Mouse (Mus musculus) Muller cell, postnatal 12 days (primary cell): Measurements from ENCODE around the gene Pi16.

Experiments
- DNase-seq: peaks from one replicate; pipeline ENCODE4 v3.0.0-alpha.2; 2015; ENCODE audit errors: inconsistent ontology term

Pi16 gene

DNA sequence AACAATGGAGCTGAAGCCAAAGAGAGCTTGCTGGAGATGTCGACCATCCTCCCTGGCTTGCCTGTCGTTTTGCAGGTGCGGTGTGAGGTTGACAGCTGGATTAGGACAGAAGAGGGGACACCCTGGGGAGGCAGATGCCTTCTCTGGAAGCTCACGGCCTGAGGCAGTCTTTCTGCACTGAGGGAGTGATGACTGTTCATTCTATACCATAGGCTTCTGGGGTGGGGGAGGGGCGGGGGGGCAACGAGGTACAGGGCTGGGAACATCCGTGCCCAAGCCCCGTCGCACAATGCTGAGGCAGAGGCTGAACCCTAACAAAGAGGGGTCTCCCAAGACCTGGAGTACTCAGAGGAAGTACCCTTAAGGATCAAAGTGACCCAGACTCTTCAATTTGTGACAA lies 39.4 kb downstream of the Pi16 start:
- peak; percentile 12 for DNase-seq

DNA sequence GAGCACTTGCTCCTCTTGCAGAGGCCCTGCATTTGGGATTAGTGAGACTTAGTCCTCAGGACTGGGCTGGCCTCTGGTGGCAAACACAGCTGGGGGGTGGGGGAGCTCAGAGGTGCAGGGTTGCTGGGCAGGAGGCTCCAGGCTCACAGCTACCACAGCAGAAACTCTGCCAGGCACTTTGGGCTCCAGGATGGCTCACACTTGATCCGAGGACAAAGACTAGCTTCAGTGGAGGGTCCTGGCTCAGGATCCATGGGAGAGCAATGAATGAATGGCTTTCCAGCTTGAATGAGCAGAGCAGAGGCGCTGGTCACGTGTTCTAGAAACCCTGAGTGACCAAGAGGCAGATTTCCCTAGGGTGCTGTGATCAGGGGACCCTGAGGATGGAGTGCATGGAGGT lies 41.4 kb downstream of the Pi16 start:
- DNase-seq: no peak

DNA sequence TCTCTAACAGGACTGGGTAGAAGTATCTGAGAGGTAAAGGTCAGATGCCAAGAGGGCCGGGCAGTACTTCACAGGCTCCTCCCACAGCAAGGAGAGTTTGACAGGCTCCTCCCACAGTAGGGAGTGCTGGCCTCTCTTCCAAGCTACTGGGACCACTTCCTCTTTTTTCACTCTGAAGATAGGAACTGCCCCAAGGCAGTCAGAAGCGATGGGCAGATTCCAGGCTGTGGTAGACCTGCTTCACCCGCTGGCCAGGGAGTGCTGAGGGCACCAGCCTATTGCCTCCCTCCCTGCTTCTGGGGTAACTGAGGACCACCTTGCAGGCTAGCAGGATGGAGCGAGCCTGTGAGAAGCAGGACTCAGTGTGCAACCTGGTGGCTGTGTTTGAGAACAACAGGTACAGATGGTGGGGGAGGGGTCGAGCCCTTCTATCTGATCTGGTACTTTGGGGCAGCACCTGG lies 43.3 kb downstream of the Pi16 start, which contains the start of gene Fgd2:
Gene Fgd2 (plus strand): TSS at position 154 of the 461 bp plus-strand sequence.
- no peak for DNase-seq

DNA sequence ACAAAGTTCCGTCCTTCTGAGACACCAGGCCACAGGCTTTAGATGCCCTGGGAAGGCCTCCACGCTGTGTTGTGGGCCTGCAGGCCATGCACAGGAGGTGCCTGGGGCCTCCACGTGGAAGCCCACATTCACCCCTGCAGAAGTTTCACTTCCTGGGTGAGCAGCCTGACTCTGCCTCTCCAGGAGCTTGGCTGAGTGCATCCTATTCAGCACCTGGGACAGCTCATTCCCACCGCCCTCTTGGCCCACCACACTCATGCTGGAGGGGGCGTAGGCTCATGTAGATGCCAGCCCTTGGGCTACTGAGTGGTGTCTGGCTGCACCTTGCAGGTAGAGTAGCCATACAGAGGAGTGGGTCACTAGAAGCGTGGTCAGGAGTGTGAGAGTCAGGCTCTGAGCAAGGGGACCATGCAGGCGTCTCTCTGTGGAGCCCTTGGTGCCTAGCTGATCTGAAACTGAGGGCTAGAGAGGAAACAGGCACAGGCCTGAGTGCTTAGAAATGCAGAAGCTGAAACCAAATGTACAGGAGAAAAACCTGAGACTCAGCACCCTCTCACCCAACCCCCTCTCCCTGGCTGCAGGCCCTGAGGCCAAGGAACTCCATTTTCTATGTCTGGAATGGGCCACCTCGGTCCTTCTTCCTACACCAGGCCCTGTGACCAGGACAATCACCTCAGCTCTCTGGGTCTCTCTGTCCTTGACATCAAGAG lies 44.7 kb downstream of the Pi16 start:
- DNase-seq: no peak

DNA sequence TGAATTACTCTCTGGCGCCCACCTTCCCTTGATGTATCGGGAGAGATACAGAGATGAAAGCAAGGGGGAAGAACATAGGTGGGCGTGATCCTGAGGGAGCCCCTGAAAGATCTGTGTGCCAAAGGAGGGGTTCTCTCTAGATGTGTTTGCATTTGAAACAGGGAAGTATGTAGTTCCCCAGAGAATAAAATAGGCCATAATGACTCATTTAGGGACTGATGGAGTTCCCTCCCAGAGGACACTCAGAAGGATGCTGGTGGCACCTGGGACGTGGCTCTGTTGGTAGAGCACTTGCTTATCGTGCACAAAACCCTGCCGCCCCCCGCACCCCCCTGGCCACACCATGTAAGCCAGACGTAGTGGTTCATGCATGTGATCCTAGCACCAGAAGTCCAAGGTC lies 45.6 kb downstream of the Pi16 start:
- DNase-seq: no peak

DNA sequence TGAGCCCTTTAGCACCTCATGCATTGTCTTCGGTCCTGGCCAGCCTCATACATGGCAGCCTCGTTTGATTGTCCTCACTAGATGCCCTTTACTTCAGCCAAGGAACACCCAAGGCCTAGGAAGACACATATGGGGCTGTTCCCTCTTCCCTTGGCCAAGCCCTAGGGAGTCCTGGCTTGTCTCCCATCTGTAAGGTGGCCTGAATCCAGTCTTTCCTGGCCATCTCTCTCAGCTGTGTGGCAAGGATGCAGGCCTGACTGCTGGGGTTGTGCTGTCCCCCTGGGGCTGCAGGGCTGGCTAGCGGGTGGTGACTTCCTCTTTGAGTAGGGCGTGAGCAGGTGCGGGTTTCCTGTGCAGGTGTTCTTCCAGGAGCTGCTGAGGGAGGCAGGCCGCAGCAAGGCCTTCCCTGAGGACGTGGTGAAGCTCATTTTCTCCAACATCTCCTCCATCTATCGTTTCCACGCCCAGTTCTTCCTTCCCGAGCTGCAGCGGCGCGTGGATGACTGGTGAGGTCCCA lies 47.7 kb downstream of the Pi16 start:
- DNase-seq: no peak

DNA sequence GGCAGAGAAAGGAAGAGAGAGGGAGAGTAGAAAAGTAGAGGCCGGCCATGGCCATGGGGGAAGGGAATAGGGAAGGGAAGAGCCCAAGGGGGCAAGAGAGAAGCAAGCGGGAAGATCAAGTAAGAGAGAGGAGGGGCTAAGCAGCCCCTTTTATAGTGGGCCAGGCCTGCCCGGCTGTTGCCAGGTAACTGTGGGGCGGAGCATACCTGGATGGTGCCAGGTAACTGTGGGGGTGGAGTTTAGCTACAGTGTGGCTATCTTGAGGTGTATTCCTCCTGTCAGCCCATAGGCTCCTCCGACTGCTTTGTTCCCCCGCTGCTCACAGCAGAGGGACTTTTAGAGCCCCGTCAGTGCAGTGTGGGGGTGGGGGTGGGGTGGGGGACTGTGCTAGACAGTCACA lies 51.2 kb downstream of the Pi16 start:
- no peak for DNase-seq

DNA sequence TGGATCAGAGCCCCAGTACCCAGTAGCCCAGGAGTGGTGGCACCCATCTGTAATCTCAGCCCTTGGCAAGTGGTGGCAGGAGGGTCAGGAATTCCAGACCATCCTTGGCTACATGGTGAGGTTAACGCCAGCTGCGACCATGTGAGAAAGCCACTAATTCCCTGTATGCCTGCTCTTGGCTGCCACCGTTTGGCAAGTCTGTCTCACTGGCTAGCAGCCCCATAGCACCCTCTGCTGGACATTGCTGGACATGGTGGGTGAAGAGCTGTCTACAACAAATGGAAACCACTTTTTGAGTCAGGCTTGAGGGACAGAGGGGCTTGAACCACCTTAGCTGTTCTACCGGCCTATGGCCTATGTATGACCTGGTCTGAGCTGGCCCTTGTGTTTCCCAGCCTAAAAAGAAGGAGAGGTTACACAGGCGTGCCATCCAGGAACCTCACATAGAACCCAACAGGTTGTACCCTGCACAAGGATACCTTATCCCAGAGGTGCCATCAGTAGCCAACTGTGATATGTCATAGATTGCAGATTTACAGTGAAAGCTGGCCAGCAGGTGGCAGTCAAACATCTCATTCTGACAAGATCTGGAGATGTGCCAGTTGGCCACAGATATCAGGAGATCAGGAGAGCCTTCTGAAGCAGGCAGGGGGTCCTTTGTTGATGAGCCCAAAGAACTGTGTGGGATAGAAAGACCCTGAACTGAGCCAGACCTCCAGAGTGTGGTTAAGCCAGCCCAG lies 53.7 kb downstream of the Pi16 start:
- DNase-seq: peak; percentile 87

DNA sequence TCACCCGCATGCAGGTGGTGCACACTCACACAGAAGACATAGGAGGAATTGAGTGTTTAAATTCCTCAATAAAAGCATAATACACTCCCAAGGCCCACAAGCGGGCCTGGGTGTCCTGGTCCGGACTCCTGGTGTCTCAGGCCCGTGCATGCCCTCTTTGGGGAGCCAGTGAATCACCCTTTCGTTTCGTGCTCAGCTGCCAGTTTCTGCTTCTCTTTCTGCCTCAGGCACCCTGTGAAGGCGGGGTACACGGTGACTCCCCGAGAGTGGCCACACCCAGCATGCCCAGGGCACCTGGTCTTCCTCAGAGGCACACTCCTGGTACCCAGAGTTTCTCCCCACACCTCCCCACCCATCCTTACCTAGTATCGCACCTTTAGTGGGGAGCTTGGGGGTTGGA lies 58.4 kb downstream of the Pi16 start:
- no peak for DNase-seq

DNA sequence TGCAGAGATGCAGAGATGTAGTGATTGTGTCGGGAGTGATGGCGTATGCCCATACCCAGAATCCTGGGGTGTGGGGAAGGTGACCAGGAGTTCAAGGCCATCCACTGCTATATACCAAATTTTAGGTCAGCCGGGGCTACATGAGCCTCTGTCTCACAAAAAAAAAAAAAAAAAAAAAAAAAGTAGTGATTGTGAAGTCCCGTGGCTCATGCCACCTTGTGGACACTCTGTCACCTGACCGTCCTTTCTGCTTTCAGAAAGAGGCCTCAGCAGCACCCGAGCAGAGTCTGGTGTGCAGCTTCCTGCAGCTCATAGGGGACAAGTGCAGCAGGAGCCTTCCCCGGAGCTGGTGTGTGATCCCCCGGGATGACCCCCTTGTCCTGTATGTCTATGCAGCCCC lies 60.6 kb downstream of the Pi16 start:
- DNase-seq: no peak
